Mouse (Mus musculus) heart, embryonic 16.5 days (tissue): ENCODE results near the gene Ift140. TPM values are rescaled to one million over a fixed set of nuclear protein-coding genes. Genes with fewer than 3 reads are reported as not detected.
A peak's percentile ranks its signal among the peaks of the same experiment; 100 is the strongest.

Experiments used
- ATAC-seq: fragments of 200-750 bp; cut with Nextera tagmentation; replicated peaks from 2 replicates; pipeline ENCODE4 v1.8.0; 2017; ENCODE audit warnings: moderate number of reproducible peaks; ENCODE audit not compliant: insufficient read depth, low FRiP score; ENCODE audit errors: extremely low read depth
- H3K27ac ChIP-seq: fragments of 300-500 bp; sonication (generic); 2 replicates; pipeline ENCODE4 v1.5.1; 2014; ENCODE audit warnings: mild to moderate bottlenecking, low read length, control low read depth, moderate library complexity
- H3K27me3 ChIP-seq: fragments of 300-500 bp; sonication (generic); 2 replicates; pipeline ENCODE4 v1.6.1; 2014; ENCODE audit warnings: low read length, mixed read lengths; ENCODE audit not compliant: control insufficient read depth, insufficient read depth
- H3K36me3 ChIP-seq: fragments of 300-500 bp; sonication (generic); 2 replicates; pipeline ENCODE4 v1.6.1; 2014; ENCODE audit not compliant: control insufficient read depth, insufficient read depth
- H3K4me1 ChIP-seq: fragments of 300-500 bp; sonication (generic); 2 replicates; pipeline ENCODE4 v1.6.1; 2014; ENCODE audit warnings: low read length, mixed read lengths; ENCODE audit not compliant: control insufficient read depth, insufficient read depth
- H3K4me2 ChIP-seq: fragments of 300-500 bp; sonication (generic); 2 replicates; pipeline ENCODE4 v1.6.1; 2014; ENCODE audit warnings: low read depth, mild to moderate bottlenecking, control low read depth, low read length
- H3K4me3 ChIP-seq: fragments of 300-500 bp; sonication (generic); 2 replicates; pipeline ENCODE4 v1.5.1; 2014; ENCODE audit warnings: mild to moderate bottlenecking, control low read depth, low read length
- H3K9ac ChIP-seq: fragments of 300-500 bp; sonication (generic); 2 replicates; pipeline ENCODE4 v1.6.1; 2014; ENCODE audit warnings: low read length, control low read depth
- H3K9me3 ChIP-seq: fragments of 300-500 bp; sonication (generic); replicated peaks from 2 replicates; pipeline ENCODE4 v1.6.1; 2016; ENCODE audit warnings: low read length; ENCODE audit not compliant: control insufficient read depth
- WGBS: fragments of 180-500 bp; shearing (Covaris S2); extraction: QIAGEN DNeasy Blood & Tissue Kit; methylation state at CpG from one replicate; pipeline ENCODE4 v1.1.7; 2014; 5-methylcytosine and 5-hydroxymethylcytosine counted together
- polyA plus RNA-seq: library from polyadenylated mRNA; unstranded; fragments of >200 nt; fragmentation: Nextera tagmentation; extraction: Ambion mirVana; gene quantifications from 2 replicates; pipeline ENCODE4 v1.2.1, GENCODE M21; 2015

The Ift140 gene
- polyA plus RNA-seq, 1 experiment from 2014 or later, result 11.6 TPM

GRCm38 (mm10) chr17:25109578-25109977 is 93.7 kb downstream of the Ift140 start:
- Histone ChIP-seq H3K4me1 (peaks cover 14% of the 10 kb centered on the region), H3K36me3 (peaks cover 18% of the 10 kb centered on the region), H3K9me3 (no peaks in the 10 kb centered on the region), H3K27ac (no peak overlapping the region), H3K9ac (no peak overlapping the region), H3K4me2 (no peak overlapping the region), H3K27me3 (no peaks in the 10 kb centered on the region), H3K4me3 (no peak overlapping the region)
- 81% methylated on average over 2 of the region's 2 CpGs for WGBS
- ATAC-seq, result no peak

- Histone ChIP-seq H3K9me3 (no peaks in the 10 kb centered on the region), H3K9ac (no peak overlapping the region), H3K4me3 (no peak overlapping the region), H3K36me3 (peaks cover 14% of the 10 kb centered on the region), H3K27ac (no peak overlapping the region), H3K4me1 (peaks cover 19% of the 10 kb centered on the region), H3K4me2 (no peak overlapping the region), H3K27me3 (no peaks in the 10 kb centered on the region)
- 96% methylated on average over 6 of the region's 6 CpGs for WGBS
- ATAC-seq, result no peak
These were observed 94.7 kb downstream of the Ift140 start for GRCm38 (mm10) chr17:25110590-25110989.

GRCm38 (mm10) chr17:25111220-25111619 is 95.3 kb downstream of the Ift140 start:
- H3K4me2 ChIP-seq, result no peak overlapping the region
- 91% methylated on average over 5 of the region's 5 CpGs for WGBS
- no peak for ATAC-seq
- no peaks in the 10 kb centered on the region for H3K9me3 ChIP-seq
- no peak overlapping the region for H3K9ac ChIP-seq
- H3K36me3 ChIP-seq, result peaks cover 14% of the 10 kb centered on the region
- no peak overlapping the region for H3K4me3 ChIP-seq
- peaks cover 21% of the 10 kb centered on the region for H3K4me1 ChIP-seq
- no peaks in the 10 kb centered on the region for H3K27me3 ChIP-seq
- no peak overlapping the region for H3K27ac ChIP-seq

- Histone ChIP-seq H3K4me1 (peaks cover 23% of the 10 kb centered on the region), H3K4me2 (no peak overlapping the region), H3K36me3 (peaks cover 11% of the 10 kb centered on the region), H3K27me3 (no peaks in the 10 kb centered on the region), H3K4me3 (no peak overlapping the region), H3K9ac (no peak overlapping the region), H3K9me3 (no peaks in the 10 kb centered on the region), H3K27ac (peak overlapping the region; percentile 54)
- no peak for ATAC-seq
- WGBS, result 51% methylated on average over 8 of the region's 8 CpGs
These were observed 96.0 kb downstream of the Ift140 start for GRCm38 (mm10) chr17:25111739-25112422.

- peaks cover 10% of the 10 kb centered on the region; the same call in 1 of the 2 replicates for H3K36me3 ChIP-seq
- no peak overlapping the region for H3K4me2 ChIP-seq
- no peak overlapping the region for H3K4me3 ChIP-seq
- ATAC-seq, result no peak
- H3K9ac ChIP-seq, result no peak overlapping the region
- no peaks in the 10 kb centered on the region for H3K27me3 ChIP-seq
- peaks cover 23% of the 10 kb centered on the region for H3K4me1 ChIP-seq
- H3K27ac ChIP-seq, result peak overlapping the region; percentile 54
- WGBS, result 68% methylated on average over 3 of the region's 3 CpGs
- H3K9me3 ChIP-seq, result no peaks in the 10 kb centered on the region
These were observed 96.5 kb downstream of the Ift140 start for GRCm38 (mm10) chr17:25112423-25112810.

GRCm38 (mm10) chr17:25114908-25115645 is 99.2 kb downstream of the Ift140 start:
- ATAC-seq, result peak; percentile 42
- peak overlapping the region; percentile 80 for H3K9ac ChIP-seq
- peak overlapping the region; percentile 89 for H3K27ac ChIP-seq
- H3K27me3 ChIP-seq, result no peaks in the 10 kb centered on the region
- peak overlapping the region; percentile 97 for H3K4me2 ChIP-seq
- no peaks in the 10 kb centered on the region for H3K9me3 ChIP-seq
- peaks cover 3% of the 10 kb centered on the region; the same call in 1 of the 2 replicates for H3K36me3 ChIP-seq
- WGBS, result 8% methylated on average over 23 of the region's 23 CpGs
- peaks cover 23% of the 10 kb centered on the region for H3K4me1 ChIP-seq
- peak overlapping the region; percentile 71 for H3K4me3 ChIP-seq

- no peaks in the 10 kb centered on the region for H3K27me3 ChIP-seq
- ATAC-seq, result peak; percentile 93
- peak within 1 kb of the TSS; percentile 89 for H3K27ac ChIP-seq
- 5% methylated on average over 40 of the region's 40 CpGs for WGBS
- H3K4me1 ChIP-seq, result peaks cover 23% of the 10 kb centered on the region
- H3K4me2 ChIP-seq, result peak within 1 kb of the TSS; percentile 97
- H3K36me3 ChIP-seq, result no peaks in the 10 kb centered on the region
- no peaks in the 10 kb centered on the region for H3K9me3 ChIP-seq
- H3K4me3 ChIP-seq, result peak within 1 kb of the TSS; percentile 71
- H3K9ac ChIP-seq, result peak within 1 kb of the TSS; percentile 80
These were observed 100.0 kb downstream of the Ift140 start, which contains the start of gene Telo2 for GRCm38 (mm10) chr17:25115664-25116432. TSS of gene Telo2 (minus strand) at chr17:25115967.

GRCm38 (mm10) chr17:25117263-25117662 is 101.4 kb downstream of the Ift140 start:
- H3K9ac ChIP-seq, result no peak overlapping the region
- whole genome bisulfite sequencing, result 31% methylated on average over 4 of the region's 4 CpGs

More at GRCm38 (mm10) chr17:25117263-25117662, 101.4 kb downstream of the Ift140 start:
- Histone ChIP-seq H3K9me3 (no peaks in the 10 kb centered on the region), H3K4me2 (no peak overlapping the region), H3K4me3 (no peak overlapping the region), H3K36me3 (no peaks in the 10 kb centered on the region), H3K27ac (no peak overlapping the region), H3K27me3 (no peaks in the 10 kb centered on the region), H3K4me1 (peaks cover 17% of the 10 kb centered on the region)
- ATAC-seq, result no peak
